Mouse (Mus musculus) macrophage (primary cell): ENCODE results near the gene Parp9. TPM values are rescaled to one million over a fixed set of nuclear protein-coding genes. Genes with fewer than 3 reads are reported as not detected.
"Not testable (repeated sequence)": the region's sequence is repeated elsewhere in the genome, so short reads cannot be mapped to it uniquely, and the experiment has no call there.

Source experiments
- H3K27ac ChIP-seq: fragments of 350-480 bp; formaldehyde crosslinking; 2 replicates; pipeline ENCODE4 v1.9.0; 2021
- H3K36me3 ChIP-seq: fragments of 350-480 bp; formaldehyde crosslinking; 2 replicates; pipeline ENCODE4 v1.9.0; 2021; ENCODE audit errors: inconsistent target
- H3K4me3 ChIP-seq: fragments of 350-480 bp; formaldehyde crosslinking; 2 replicates; pipeline ENCODE4 v1.9.0; 2021; ENCODE audit errors: inconsistent target
- H3K79me2 ChIP-seq: fragments of 350-480 bp; formaldehyde crosslinking; 2 replicates; pipeline ENCODE4 v1.9.0; 2021; ENCODE audit errors: inconsistent target
- WGBS: methylation state at CpG from one replicate; pipeline ENCODE4 v1.1.7; 2026; ENCODE audit warnings: inconsistent platforms; ENCODE audit not compliant: missing documents; 5-methylcytosine and 5-hydroxymethylcytosine counted together
- polyA plus RNA-seq: library from polyadenylated mRNA; stranded (reverse); fragments of 250-400 nt; gene quantifications from 3 replicates; pipeline ENCODE4 v1.2.4, GENCODE M21; 2018; ENCODE audit warnings: inconsistent platforms

Gene Parp9
- polyA plus RNA-seq, 1 experiment from 2014 or later, result 52.0 TPM

DNA sequence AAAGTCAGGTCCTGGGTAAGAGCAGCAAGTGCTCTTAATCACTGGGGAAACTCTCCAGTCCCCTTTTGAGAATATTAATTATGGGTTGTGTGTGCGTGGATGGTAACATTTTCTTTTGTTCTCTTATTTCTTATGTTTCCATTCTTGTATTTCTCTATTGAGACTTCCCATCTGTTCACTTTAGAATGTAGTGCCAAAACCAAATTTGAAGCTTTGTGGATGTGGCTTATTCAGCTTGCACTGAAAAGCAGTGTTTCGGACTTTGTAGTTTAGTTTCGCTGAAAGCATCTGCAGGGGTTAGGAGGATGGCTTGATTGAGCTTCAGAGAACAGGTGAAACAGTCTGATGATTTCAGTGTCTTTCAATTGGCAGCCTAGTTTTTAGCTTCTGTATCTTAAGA is 55.0 kb downstream of the Parp9 start:
- H3K27ac ChIP-seq, result no peak overlapping the region
- peaks cover 100% of the 10 kb centered on the region for H3K79me2 ChIP-seq
- H3K36me3 ChIP-seq, result no peaks in the 10 kb centered on the region
- no peak overlapping the region for H3K4me3 ChIP-seq
- WGBS, result 95% methylated on average over 3 of the region's 3 CpGs

- peaks cover 73% of the 10 kb centered on the region for H3K79me2 ChIP-seq
- not testable (repeated sequence) for H3K4me3 ChIP-seq, H3K27ac ChIP-seq
- WGBS, result 96% methylated on average over 4 of the region's 4 CpGs
- peaks cover 13% of the 10 kb centered on the region; the same call in 1 of the 2 replicates for H3K36me3 ChIP-seq
These were observed 60.6 kb downstream of the Parp9 start for GRCm38 (mm10) chr16:35998852-35999251.

- H3K79me2 ChIP-seq, result no peaks in the 10 kb centered on the region
- no peak overlapping the region for H3K4me3 ChIP-seq
- peaks cover 4% of the 10 kb centered on the region; the same call in 1 of the 2 replicates for H3K36me3 ChIP-seq
- 98% methylated on average over 3 of the region's 3 CpGs for WGBS
- no peak overlapping the region for H3K27ac ChIP-seq
These were observed 70.1 kb downstream of the Parp9 start for GRCm38 (mm10) chr16:36008396-36008795.

- H3K79me2 ChIP-seq, result no peaks in the 10 kb centered on the region
- H3K4me3 ChIP-seq, result no peak overlapping the region
- WGBS, result 100% methylated on average over 1 of the region's 1 CpGs
- H3K36me3 ChIP-seq, result peaks cover 19% of the 10 kb centered on the region
- no peak overlapping the region for H3K27ac ChIP-seq
These were observed 78.1 kb downstream of the Parp9 start for GRCm38 (mm10) chr16:36016335-36016734.

Other genes starting within 250 kb of the Parp9 start
- gene Dirc2, start 169.1 kb upstream of the Parp9 start, polyA plus RNA-seq, result 7.3 to 17.8 TPM (median 13.7 TPM) in 3 replicates
- gene Hspbap1, start 168.1 kb upstream of the Parp9 start, polyA plus RNA-seq, result 3.0 to 4.0 TPM (median 3.0 TPM) in 3 replicates
- gene Parp14, start 66.9 kb upstream of the Parp9 start, polyA plus RNA-seq, result 96.5 to 226 TPM (median 116 TPM) in 3 replicates
- gene Dtx3l, start 681 bp downstream of the Parp9 start, polyA plus RNA-seq, result 42.5 to 99.4 TPM (median 48.3 TPM) in 3 replicates
- gene Kpna1, start 40.3 kb downstream of the Parp9 start, polyA plus RNA-seq, result 25.3 to 44.8 TPM (median 28.5 TPM) in 3 replicates
- gene Wdr5b, start 102.7 kb downstream of the Parp9 start, polyA plus RNA-seq, result 2.9 to 4.5 TPM (median 3.9 TPM) in 3 replicates
- 32.0 to 75.1 TPM (median 38.9 TPM) in 3 replicates for gene Fam162a, start 133.1 kb downstream of the Parp9 start, polyA plus RNA-seq
- 17.7 to 36.1 TPM (median 29.6 TPM) in 3 replicates for gene Ccdc58, start 133.2 kb downstream of the Parp9 start, polyA plus RNA-seq
- not detected in 3 replicates for gene Csta1, start 192.8 kb downstream of the Parp9 start, polyA plus RNA-seq
- gene Stfa2l1, start 218.3 kb downstream of the Parp9 start, polyA plus RNA-seq, result 1.5 TPM in 1 of 3 replicates, not detected in the others
- gene Gm5483, start 245.7 kb downstream of the Parp9 start, polyA plus RNA-seq, result not detected in 3 replicates